Mouse (Mus musculus): ENCODE measurements around the gene Naa80. TPM values are rescaled to one million over a fixed set of nuclear protein-coding genes. Genes with fewer than 3 reads are reported as not detected.

Gene Naa80
- polyA plus RNA-seq (2015; fragmentation: Nextera tagmentation; extraction: Ambion mirVana): 13.9 and 14.6 TPM in 2 replicates

GRCm38 (mm10) chr9:107578587-107578986 is at the start of gene Naa80:
Gene Naa80, plus strand, starts transcription at chr9:107578887.
- H3K27ac ChIP-seq (replicated peaks): 0 out of 2 replicates have a peak within 1 kb of the TSS, but pooled peaks have one; percentile 94
- H3K4me3 ChIP-seq: no peak within 1 kb of the TSS; the same call in 1 of the 2 replicates
- WGBS: 72% methylated on average over 3 of the region's 3 CpGs
- no peaks in the 10 kb centered on the region for H3K27me3 ChIP-seq (replicated peaks)
- ATAC-seq (ENCODE audit: extremely low read depth, insufficient number of reproducible peaks, low FRiP score, low TSS enrichment): no peak
- H3K9ac ChIP-seq: 0 out of 2 replicates have a peak within 1 kb of the TSS, but pooled peaks have one; percentile 14
- H3K9me3 ChIP-seq: no peaks in the 10 kb centered on the region
- H3K4me2 ChIP-seq: peak within 1 kb of the TSS; percentile 93
- H3K4me1 ChIP-seq: peaks cover 58% of the 10 kb centered on the region
- peaks cover 21% of the 10 kb centered on the region for H3K36me3 ChIP-seq

DNA sequence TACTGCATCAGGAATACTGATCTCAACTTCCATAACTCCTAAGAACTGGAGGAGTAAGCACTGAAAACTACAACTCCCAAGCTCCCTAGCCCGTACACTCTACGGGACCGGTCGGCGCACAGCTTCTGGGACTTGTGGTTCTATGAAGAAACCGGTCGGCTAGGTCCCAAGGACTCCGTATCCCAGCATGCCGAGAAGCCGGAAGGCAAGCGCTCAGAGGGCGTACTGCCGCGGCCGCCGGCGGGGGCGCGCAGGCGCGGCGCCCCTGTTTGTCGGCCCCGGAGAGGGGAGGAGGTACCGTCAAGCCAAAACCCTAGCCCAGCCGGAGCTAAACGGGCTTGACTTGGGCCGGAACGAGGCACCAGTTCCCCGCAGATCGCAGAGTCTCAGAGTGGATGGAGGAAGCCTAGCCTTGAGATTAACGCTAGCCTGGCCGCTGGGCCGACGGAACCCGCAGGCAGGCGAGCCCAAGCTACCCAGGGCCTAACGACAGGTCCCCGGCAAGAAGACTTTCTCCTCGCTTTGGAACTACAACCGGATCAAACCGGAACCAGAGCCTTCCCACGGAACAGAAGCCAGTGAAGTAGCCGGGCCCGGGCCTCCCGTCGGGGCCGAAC is 44.8 kb upstream of the Naa80 start, which contains the start of gene Tmem115:
Gene Tmem115 (plus strand): TSS at position 155 of the 617 bp plus-strand sequence.
- Histone ChIP-seq H3K27ac (replicated peaks) (peak within 1 kb of the TSS; percentile 77), H3K4me1 (peaks cover 32% of the 10 kb centered on the region), H3K4me3 (peak within 1 kb of the TSS; percentile 89), H3K36me3 (peaks cover 19% of the 10 kb centered on the region), H3K27me3 (replicated peaks) (no peaks in the 10 kb centered on the region; the same call in 1 of the 2 replicates), H3K9ac (peak within 1 kb of the TSS; percentile 93), H3K4me2 (peak within 1 kb of the TSS; percentile 97), H3K9me3 (no peaks in the 10 kb centered on the region)
- under 1% methylated on average over 47 of the region's 48 CpGs for WGBS
- ATAC-seq (ENCODE audit: extremely low read depth, insufficient number of reproducible peaks, low FRiP score, low TSS enrichment): peak; percentile 94

GRCm38 (mm10) chr9:107534408-107535202 is 44.1 kb upstream of the Naa80 start:
- under 1% methylated on average over 40 of the region's 40 CpGs for WGBS
- H3K4me3 ChIP-seq: peak overlapping the region; percentile 89
- H3K9ac ChIP-seq: peak overlapping the region; percentile 93
- H3K27me3 ChIP-seq (replicated peaks): no peaks in the 10 kb centered on the region; the same call in 1 of the 2 replicates
- H3K9me3 ChIP-seq: no peaks in the 10 kb centered on the region
- H3K4me1 ChIP-seq: peaks cover 32% of the 10 kb centered on the region
- peaks cover 26% of the 10 kb centered on the region for H3K36me3 ChIP-seq
- H3K4me2 ChIP-seq: peak overlapping the region; percentile 97
- peak; percentile 7; the same call in 1 of the 2 replicates for ATAC-seq (ENCODE audit: extremely low read depth, insufficient number of reproducible peaks, low FRiP score, low TSS enrichment)
- peak overlapping the region; percentile 77 for H3K27ac ChIP-seq (replicated peaks)

- no peak overlapping the region for H3K4me3 ChIP-seq
- no peak for ATAC-seq (ENCODE audit: extremely low read depth, insufficient number of reproducible peaks, low FRiP score, low TSS enrichment)
- H3K27ac ChIP-seq (replicated peaks): no peak overlapping the region
- no peaks in the 10 kb centered on the region for H3K27me3 ChIP-seq (replicated peaks)
- H3K9ac ChIP-seq: no peak overlapping the region
- 87% methylated on average over 7 of the region's 7 CpGs for WGBS
- no peak overlapping the region for H3K4me2 ChIP-seq
- H3K36me3 ChIP-seq: peaks cover 34% of the 10 kb centered on the region
- no peaks in the 10 kb centered on the region for H3K9me3 ChIP-seq
- H3K4me1 ChIP-seq: peaks cover 51% of the 10 kb centered on the region
Observed at GRCm38 (mm10) chr9:107538231-107538630, 40.5 kb upstream of the Naa80 start.

DNA sequence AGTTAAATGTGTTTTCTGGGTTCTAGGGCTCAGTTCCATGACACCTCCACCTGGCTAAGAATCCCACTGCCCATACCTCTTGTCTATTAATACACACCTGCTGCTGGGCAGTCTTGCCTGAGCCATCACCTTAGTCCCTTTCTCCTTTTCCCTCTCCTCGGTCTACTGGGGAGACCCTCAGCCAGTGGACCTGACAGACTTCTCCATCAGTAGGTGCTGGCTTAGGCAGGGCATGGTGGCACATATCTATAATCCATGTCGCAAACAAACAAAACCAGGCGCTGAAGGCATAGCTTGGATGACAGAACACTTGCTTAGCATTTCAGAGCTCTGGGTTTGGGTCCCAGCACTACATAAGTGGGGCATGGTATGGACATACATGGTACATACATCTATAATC is 40.0 kb upstream of the Naa80 start:
- no peaks in the 10 kb centered on the region for H3K9me3 ChIP-seq
- ATAC-seq (ENCODE audit: extremely low read depth, insufficient number of reproducible peaks, low FRiP score, low TSS enrichment): no peak
- no peak overlapping the region for H3K27ac ChIP-seq (replicated peaks)
- H3K36me3 ChIP-seq: peaks cover 39% of the 10 kb centered on the region
- no peak overlapping the region for H3K4me3 ChIP-seq
- no peaks in the 10 kb centered on the region for H3K27me3 ChIP-seq (replicated peaks)
- H3K9ac ChIP-seq: no peak overlapping the region
- no peak overlapping the region for H3K4me2 ChIP-seq
- H3K4me1 ChIP-seq: peaks cover 47% of the 10 kb centered on the region
- WGBS: 86% methylated on average over 3 of the region's 3 CpGs

DNA sequence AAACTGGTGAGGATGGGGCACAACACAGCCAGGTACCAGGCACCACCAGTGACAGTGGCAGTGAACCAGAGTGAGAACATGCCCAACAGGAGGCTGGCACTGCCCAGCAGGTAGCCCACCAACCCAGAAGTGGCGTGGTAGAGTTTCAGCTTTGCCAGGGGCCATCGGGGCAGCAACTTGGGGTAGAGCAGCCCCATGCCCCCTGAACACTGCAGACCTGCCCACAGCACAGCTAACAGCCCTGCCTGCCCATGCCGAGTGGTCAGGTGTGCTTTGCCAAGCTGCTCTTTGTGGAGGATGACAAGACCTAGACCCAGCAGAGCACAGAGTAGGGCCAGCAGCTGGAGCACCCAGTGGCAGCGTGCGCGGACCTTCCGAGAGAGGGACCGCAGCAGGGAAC is 38.7 kb upstream of the Naa80 start:
- WGBS: 88% methylated on average over 8 of the region's 8 CpGs
- no peak for ATAC-seq (ENCODE audit: extremely low read depth, insufficient number of reproducible peaks, low FRiP score, low TSS enrichment)

DNA sequence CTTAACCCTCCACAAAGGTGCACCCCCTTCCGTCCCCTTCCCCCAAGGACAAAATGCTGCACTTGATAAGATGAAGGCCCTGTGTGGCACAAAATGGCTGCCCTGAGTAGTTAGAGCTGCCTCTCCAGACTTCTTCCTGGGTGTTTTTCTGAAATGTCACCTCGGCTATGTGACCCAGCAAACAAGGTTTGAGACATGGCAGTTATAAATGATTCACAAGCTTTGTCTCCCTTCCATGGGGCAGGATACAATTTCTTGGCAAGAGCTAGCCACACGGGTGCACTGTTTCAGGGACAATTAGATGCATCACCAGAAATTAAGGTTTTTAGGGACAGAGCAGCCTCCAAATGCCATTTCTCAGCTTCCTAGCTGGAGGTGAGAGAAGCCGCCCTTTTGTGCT is 38.3 kb upstream of the Naa80 start:
- Histone ChIP-seq H3K4me2 (0 out of 2 replicates have a peak overlapping the region, but pooled peaks have one; percentile 97), H3K27ac (replicated peaks) (no peak overlapping the region), H3K36me3 (peaks cover 56% of the 10 kb centered on the region), H3K4me3 (no peak overlapping the region), H3K4me1 (peaks cover 41% of the 10 kb centered on the region), H3K9me3 (no peaks in the 10 kb centered on the region), H3K27me3 (replicated peaks) (no peaks in the 10 kb centered on the region), H3K9ac (0 out of 2 replicates have a peak overlapping the region, but pooled peaks have one; percentile 93)
- no peak for ATAC-seq (ENCODE audit: extremely low read depth, insufficient number of reproducible peaks, low FRiP score, low TSS enrichment)
- 62% methylated on average over 4 of the region's 4 CpGs for WGBS

More for the DNA sequence above, 38.7 kb upstream of the Naa80 start:
- H3K27ac ChIP-seq (replicated peaks): no peak overlapping the region
- H3K9me3 ChIP-seq: no peaks in the 10 kb centered on the region
- no peaks in the 10 kb centered on the region for H3K27me3 ChIP-seq (replicated peaks)
- no peak overlapping the region for H3K4me3 ChIP-seq
- H3K36me3 ChIP-seq: peaks cover 51% of the 10 kb centered on the region
- H3K4me2 ChIP-seq: no peak overlapping the region
- peaks cover 46% of the 10 kb centered on the region for H3K4me1 ChIP-seq
- no peak overlapping the region for H3K9ac ChIP-seq

GRCm38 (mm10) chr9:107541005-107541404 is 37.7 kb upstream of the Naa80 start:
- ATAC-seq (ENCODE audit: extremely low read depth, insufficient number of reproducible peaks, low FRiP score, low TSS enrichment): no peak
- Histone ChIP-seq H3K9me3 (no peaks in the 10 kb centered on the region), H3K36me3 (peaks cover 57% of the 10 kb centered on the region), H3K9ac (peak overlapping the region; percentile 93), H3K27me3 (replicated peaks) (no peaks in the 10 kb centered on the region), H3K27ac (replicated peaks) (no peak overlapping the region; the same call in 1 of the 2 replicates), H3K4me2 (peak overlapping the region; percentile 97), H3K4me1 (peaks cover 35% of the 10 kb centered on the region), H3K4me3 (peak overlapping the region; percentile 74)
- WGBS: 30% methylated on average over 10 of the region's 10 CpGs

DNA sequence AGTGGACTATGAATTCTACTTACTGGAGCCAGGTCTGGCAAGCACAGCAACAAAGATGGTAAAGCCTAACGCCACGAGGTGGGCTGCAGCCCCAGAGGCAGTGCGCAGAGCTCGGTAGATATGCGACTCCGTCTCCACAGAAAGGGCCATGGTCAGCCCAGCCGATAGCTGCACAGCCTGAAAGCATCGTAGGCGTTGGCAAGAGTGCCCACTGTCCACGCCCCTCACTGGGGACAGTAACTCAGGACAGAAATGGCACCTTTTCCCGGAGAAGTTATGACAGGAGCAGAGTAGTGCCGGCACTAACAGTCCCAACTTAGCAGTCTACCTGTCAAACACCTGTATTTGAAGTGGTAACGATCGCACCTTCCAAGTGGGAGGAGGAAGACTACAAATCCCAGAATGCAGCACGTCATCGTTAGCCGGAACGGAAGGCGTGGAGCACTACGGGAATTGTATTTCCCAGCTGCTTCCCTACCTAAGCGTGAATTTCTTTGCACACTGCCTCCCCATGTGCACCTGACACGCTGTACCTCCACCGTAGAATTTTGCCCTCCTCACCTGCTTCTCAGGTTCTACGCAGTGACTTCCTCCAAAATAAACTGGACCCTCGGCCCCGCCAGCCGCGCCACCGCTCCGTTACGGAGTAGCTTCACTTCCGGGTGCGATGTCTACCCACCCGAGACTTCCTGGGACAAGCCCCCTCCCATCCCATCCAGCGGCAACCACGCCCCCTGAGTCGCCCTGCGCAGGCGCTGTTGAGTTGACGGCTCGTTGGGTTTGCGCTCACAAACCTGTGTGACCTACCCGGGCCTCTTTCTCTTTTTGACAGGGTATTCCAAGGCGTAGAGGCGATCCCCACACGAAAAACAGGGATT is 37.0 kb upstream of the Naa80 start, which contains the start of the genes Cyb561d2 and Nprl2:
Gene Cyb561d2 (minus strand): TSS at position 720 of the 878 bp plus-strand sequence.
Gene Nprl2 (plus strand): TSS at position 753 of the 878 bp plus-strand sequence.
- Histone ChIP-seq H3K27ac (replicated peaks) (peak within 1 kb of the TSS; percentile 59), H3K9me3 (no peaks in the 10 kb centered on the region), H3K27me3 (replicated peaks) (no peaks in the 10 kb centered on the region), H3K4me1 (peaks cover 31% of the 10 kb centered on the region), H3K9ac (peak within 1 kb of the TSS; percentile 93), H3K4me2 (peak within 1 kb of the TSS; percentile 97), H3K36me3 (peaks cover 57% of the 10 kb centered on the region), H3K4me3 (peak within 1 kb of the TSS; percentile 74)
- under 1% methylated on average over 46 of the region's 46 CpGs for WGBS
- ATAC-seq (ENCODE audit: extremely low read depth, insufficient number of reproducible peaks, low FRiP score, low TSS enrichment): peak; percentile 79

- 2% methylated on average over 11 of the region's 11 CpGs for WGBS
- peak overlapping the region; percentile 97 for H3K4me2 ChIP-seq
- H3K9ac ChIP-seq: peak overlapping the region; percentile 93
- peak overlapping the region; percentile 74 for H3K4me3 ChIP-seq
- H3K9me3 ChIP-seq: no peaks in the 10 kb centered on the region
- H3K36me3 ChIP-seq: peaks cover 53% of the 10 kb centered on the region
- peak overlapping the region; percentile 59; the same call in 1 of the 2 replicates for H3K27ac ChIP-seq (replicated peaks)
- no peak for ATAC-seq (ENCODE audit: extremely low read depth, insufficient number of reproducible peaks, low FRiP score, low TSS enrichment)
- H3K4me1 ChIP-seq: peaks cover 31% of the 10 kb centered on the region
- H3K27me3 ChIP-seq (replicated peaks): peaks cover 1% of the 10 kb centered on the region; the same call in 1 of the 2 replicates
Observed at GRCm38 (mm10) chr9:107542352-107542686, 36.4 kb upstream of the Naa80 start.

Measured in heart, embryonic 13.5 days (tissue).